Mouse (Mus musculus) adrenal gland, adult 8-10 months (tissue): ENCODE results near the gene Pithd1. TPM values are rescaled to one million over a fixed set of nuclear protein-coding genes. Genes with fewer than 3 reads are reported as not detected.
"Not testable (repeated sequence)": the region's sequence is repeated elsewhere in the genome, so short reads cannot be mapped to it uniquely, and the experiment has no call there.

Experiments
- DNase-seq: peaks from one replicate; pipeline ENCODE4 v3.0.0; 2022
- total RNA-seq, 4 experiments: library from RNA; stranded (reverse); gene quantifications; 2 replicates each; pipeline ENCODE4 v1.2.4; 2022

The Pithd1 gene
- total RNA-seq, 4 experiments from 2014 or later, result 31.8 to 51.8 (median 40.4) TPM

- DNase-seq, result no peak
Measured at GRCm38 (mm10) chr4:135961709-135962108, 25.4 kb downstream of the Pithd1 start.

- no peak for DNase-seq
Measured at GRCm38 (mm10) chr4:135960717-135961116, 26.3 kb downstream of the Pithd1 start.

- no peak for DNase-seq
Measured at GRCm38 (mm10) chr4:135958354-135958753, 28.7 kb downstream of the Pithd1 start.

- no peak for DNase-seq
Measured at GRCm38 (mm10) chr4:135955886-135956285, 31.2 kb downstream of the Pithd1 start.

- no peak for DNase-seq
Measured at GRCm38 (mm10) chr4:135954241-135954640, 32.8 kb downstream of the Pithd1 start.

GRCm38 (mm10) chr4:135953179-135953578 is 33.9 kb downstream of the Pithd1 start:
- no peak for DNase-seq

GRCm38 (mm10) chr4:135951505-135951904 is 35.6 kb downstream of the Pithd1 start:
- no peak for DNase-seq

GRCm38 (mm10) chr4:135950365-135950764 is 36.7 kb downstream of the Pithd1 start:
- no peak for DNase-seq

- DNase-seq, result no peak
Measured at GRCm38 (mm10) chr4:135949911-135950310, 37.2 kb downstream of the Pithd1 start.

GRCm38 (mm10) chr4:135949475-135949874 is 37.6 kb downstream of the Pithd1 start:
- DNase-seq, result no peak

- no peak for DNase-seq
Measured at GRCm38 (mm10) chr4:135948142-135948541, 38.9 kb downstream of the Pithd1 start.

GRCm38 (mm10) chr4:135946659-135947301 is 40.3 kb downstream of the Pithd1 start:
- no peak for DNase-seq

- DNase-seq, result peak; percentile 93
Measured at GRCm38 (mm10) chr4:135946278-135946658, 40.8 kb downstream of the Pithd1 start, which contains the start of gene Hmgcl. Gene Hmgcl (plus strand): TSS chr4:135946448.

- no peak for DNase-seq
Measured at GRCm38 (mm10) chr4:135945706-135946105, 41.4 kb downstream of the Pithd1 start.

- DNase-seq, result no peak
Measured at GRCm38 (mm10) chr4:135943389-135943788, 43.7 kb downstream of the Pithd1 start.

GRCm38 (mm10) chr4:135942193-135942592 is 44.9 kb downstream of the Pithd1 start:
- DNase-seq, result no peak

- not testable (repeated sequence) for DNase-seq
Measured at GRCm38 (mm10) chr4:135941026-135941425, 46.0 kb downstream of the Pithd1 start.

- DNase-seq, result no peak
Measured at GRCm38 (mm10) chr4:135938858-135939257, 48.2 kb downstream of the Pithd1 start.

- DNase-seq, result no peak
Measured at GRCm38 (mm10) chr4:135935502-135935901, 51.6 kb downstream of the Pithd1 start.

GRCm38 (mm10) chr4:135934708-135935500 is 52.2 kb downstream of the Pithd1 start:
- DNase-seq, result no peak

GRCm38 (mm10) chr4:135931832-135932231 is 55.2 kb downstream of the Pithd1 start:
- DNase-seq, result no peak

- no peak for DNase-seq
Measured at GRCm38 (mm10) chr4:135930239-135930638, 56.8 kb downstream of the Pithd1 start.

- DNase-seq, result no peak
Measured at GRCm38 (mm10) chr4:135929828-135930227, 57.2 kb downstream of the Pithd1 start.

GRCm38 (mm10) chr4:135929405-135929804 is 57.7 kb downstream of the Pithd1 start:
- DNase-seq, result no peak
